Mouse (Mus musculus) E14TG2a.4 (cell line): ENCODE data around the gene Kcnrg.
"Not testable (repeated sequence)": the region's sequence is repeated elsewhere in the genome, so short reads cannot be mapped to it uniquely, and the experiment has no call there.

Experiments used
- H3K27me3 ChIP-seq: 2 replicates; pipeline ENCODE4 v1.6.1; 2014; ENCODE audit warnings: low read length, control low read depth; ENCODE audit not compliant: insufficient read depth
- H3K36me3 ChIP-seq: 2 replicates; pipeline ENCODE4 v1.6.1; 2014; ENCODE audit warnings: low read length, control low read depth; ENCODE audit not compliant: insufficient read depth
- H3K4me1 ChIP-seq: replicated peaks from 2 replicates; pipeline ENCODE4 v1.6.1; 2014; ENCODE audit warnings: low read depth, low read length, control low read depth
- H3K4me3 ChIP-seq: replicated peaks from 2 replicates; pipeline ENCODE4 v1.5.1; 2014; ENCODE audit warnings: mild to moderate bottlenecking, low read length
- H3K9me3 ChIP-seq: 2 replicates; pipeline ENCODE4 v1.6.1; 2014; ENCODE audit warnings: low read length, control low read depth
- CTCF ChIP-seq: conservative IDR thresholded peaks from 2 replicates; pipeline ENCODE4 v1.5.1; 2014; ENCODE audit warnings: low read length
- NANOG ChIP-seq: IDR thresholded peaks from 2 replicates; pipeline ENCODE4 v1.6.1; 2014; ENCODE audit warnings: borderline replicate concordance, low read length, mixed read lengths
- POU5F1 ChIP-seq: IDR thresholded peaks from 2 replicates; pipeline ENCODE4 v1.6.1; 2014; ENCODE audit warnings: low read length, borderline replicate concordance

Kcnrg gene

DNA sequence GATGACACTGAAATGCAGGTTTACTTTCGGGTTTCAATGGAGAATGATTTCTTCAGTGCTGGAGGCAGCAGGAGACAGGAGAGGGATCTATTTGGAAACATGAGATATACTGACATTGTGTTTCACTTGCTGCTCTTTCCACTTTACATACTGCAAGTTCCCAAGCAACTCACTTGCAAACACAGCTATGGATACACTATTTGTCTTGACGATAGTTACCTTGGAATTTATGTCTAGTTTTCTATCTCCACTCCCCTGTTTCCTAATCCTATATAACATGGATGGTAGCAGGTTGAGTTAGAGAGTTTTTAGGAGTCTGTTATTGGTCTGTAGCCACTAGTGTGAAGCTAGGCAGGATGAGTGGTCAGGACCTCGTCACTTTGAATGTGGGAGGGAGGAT is at the start of gene Kcnrg:
Gene Kcnrg (plus strand): TSS at position 301 of the 400 bp plus-strand sequence.
- Histone ChIP-seq H3K4me1 (peaks cover 55% of the 10 kb centered on the region), H3K9me3 (no peaks in the 10 kb centered on the region), H3K36me3 (peaks cover 42% of the 10 kb centered on the region), H3K27me3 (no peaks in the 10 kb centered on the region), H3K4me3 (no peak within 1 kb of the TSS)
- TF ChIP-seq POU5F1 (no peak), NANOG (no peak), CTCF (no peak)

DNA sequence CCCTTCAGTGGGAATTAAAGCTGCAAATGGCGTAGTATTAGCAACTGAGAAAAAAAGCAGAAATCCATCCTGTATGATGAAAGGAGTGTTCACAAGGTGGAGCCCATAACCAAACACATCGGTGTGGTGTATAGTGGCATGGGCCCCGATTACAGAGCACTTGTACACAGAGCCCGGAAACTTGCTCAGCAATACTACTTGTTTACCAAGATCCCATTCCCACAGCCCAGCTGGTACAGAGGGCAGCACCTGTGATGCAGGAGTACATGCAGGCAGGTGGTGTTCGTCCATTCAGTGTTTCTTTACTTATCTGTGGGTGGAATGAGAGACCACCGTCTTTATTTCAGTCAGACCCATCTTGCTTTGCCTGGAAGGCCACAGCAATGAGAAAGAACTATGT is 48.4 kb upstream of the Kcnrg start:
- Histone ChIP-seq H3K9me3 (peaks cover 5% of the 10 kb centered on the region; the same call in 1 of the 2 replicates), H3K4me3 (no peak overlapping the region), H3K4me1 (peaks cover 18% of the 10 kb centered on the region), H3K36me3 (no peaks in the 10 kb centered on the region), H3K27me3 (peaks cover 15% of the 10 kb centered on the region)
- TF ChIP-seq CTCF, result no peak

- Histone ChIP-seq H3K27me3 (peaks cover 15% of the 10 kb centered on the region), H3K36me3 (no peaks in the 10 kb centered on the region), H3K4me3 (no peak overlapping the region), H3K4me1 (peaks cover 18% of the 10 kb centered on the region), H3K9me3 (peaks cover 5% of the 10 kb centered on the region; the same call in 1 of the 2 replicates)
- TF ChIP-seq POU5F1, result no peak
- TF ChIP-seq NANOG, result no peak
- no peak for TF ChIP-seq CTCF
Measured at GRCm38 (mm10) chr14:61559856-61560255, 47.4 kb upstream of the Kcnrg start.

DNA sequence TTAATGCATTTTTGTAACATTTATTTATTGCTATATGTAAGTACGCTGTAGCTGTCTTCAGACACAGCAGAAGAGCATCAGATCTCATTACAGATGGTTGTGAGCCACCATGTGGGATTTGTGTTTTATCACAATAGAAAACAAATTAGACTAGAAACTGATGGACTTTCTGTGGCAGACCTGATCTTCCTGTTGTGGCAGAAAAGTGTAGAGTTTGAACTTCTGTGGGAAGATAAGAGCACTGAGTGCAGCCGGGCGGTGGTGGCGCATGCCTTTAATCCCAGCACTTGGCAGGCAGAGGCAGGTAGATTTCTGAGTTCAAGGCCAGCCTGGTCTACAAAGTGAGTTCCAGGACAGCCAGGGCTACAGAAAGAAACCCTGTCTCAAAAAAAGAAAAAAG is 41.0 kb upstream of the Kcnrg start:
- not testable (repeated sequence) for H3K36me3 ChIP-seq, H3K4me3 ChIP-seq, H3K9me3 ChIP-seq, H3K4me1 ChIP-seq, H3K27me3 ChIP-seq

GRCm38 (mm10) chr14:61569344-61569743 is 37.9 kb upstream of the Kcnrg start:
- no peaks in the 10 kb centered on the region for H3K4me1 ChIP-seq
- H3K4me3 ChIP-seq, result no peak overlapping the region

DNA sequence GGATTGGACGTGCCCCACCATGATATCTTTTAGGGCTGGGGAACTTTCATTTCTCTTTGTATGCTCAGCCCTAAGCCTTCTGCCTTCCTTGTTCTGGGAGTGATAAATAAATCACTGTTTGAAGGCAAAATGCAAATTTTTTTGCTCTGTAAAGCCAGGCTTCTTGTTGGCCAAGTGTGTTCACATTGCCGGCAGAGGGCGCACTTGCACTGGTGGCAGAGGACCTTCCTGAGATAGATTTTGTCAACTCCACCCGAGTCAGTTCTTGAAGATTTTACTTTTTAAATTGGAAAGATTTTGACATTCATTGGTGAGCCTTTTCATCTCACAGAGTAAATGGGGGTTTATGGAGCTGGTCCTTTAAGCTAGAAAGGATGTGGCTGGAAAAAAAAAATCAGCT is 35.9 kb upstream of the Kcnrg start:
- Histone ChIP-seq H3K36me3 (no peaks in the 10 kb centered on the region), H3K27me3 (no peaks in the 10 kb centered on the region; the same call in 1 of the 2 replicates), H3K9me3 (no peaks in the 10 kb centered on the region), H3K4me1 (0 out of 2 replicates have a peak, but pooled peaks cover 2% of the 10 kb centered on the region), H3K4me3 (no peak overlapping the region)
- TF ChIP-seq NANOG (no peak), CTCF (peak; percentile 90), POU5F1 (no peak)

More at GRCm38 (mm10) chr14:61569344-61569743, 37.9 kb upstream of the Kcnrg start:
- TF ChIP-seq POU5F1 (no peak), NANOG (no peak), CTCF (no peak)
- Histone ChIP-seq H3K27me3 (no peaks in the 10 kb centered on the region; the same call in 1 of the 2 replicates), H3K9me3 (no peaks in the 10 kb centered on the region), H3K36me3 (no peaks in the 10 kb centered on the region)

- no peaks in the 10 kb centered on the region; the same call in 1 of the 2 replicates for H3K27me3 ChIP-seq
- no peak for TF ChIP-seq POU5F1
- no peak for TF ChIP-seq NANOG
- TF ChIP-seq CTCF, result no peak
- H3K4me3 ChIP-seq, result no peak overlapping the region
- no peaks in the 10 kb centered on the region for H3K9me3 ChIP-seq
- H3K4me1 ChIP-seq, result 0 out of 2 replicates have a peak, but pooled peaks cover 2% of the 10 kb centered on the region
- H3K36me3 ChIP-seq, result no peaks in the 10 kb centered on the region
Measured at GRCm38 (mm10) chr14:61572131-61572530, 35.1 kb upstream of the Kcnrg start.

- Histone ChIP-seq H3K27me3 (no peaks in the 10 kb centered on the region; the same call in 1 of the 2 replicates), H3K9me3 (peaks cover 6% of the 10 kb centered on the region), H3K4me1 (0 out of 2 replicates have a peak, but pooled peaks cover 2% of the 10 kb centered on the region), H3K36me3 (no peaks in the 10 kb centered on the region), H3K4me3 (no peak overlapping the region)
- TF ChIP-seq CTCF (no peak), NANOG (no peak), POU5F1 (no peak)
Measured at GRCm38 (mm10) chr14:61575066-61575465, 32.2 kb upstream of the Kcnrg start.

GRCm38 (mm10) chr14:61575941-61576340 is 31.3 kb upstream of the Kcnrg start:
- Histone ChIP-seq H3K9me3 (peaks cover 9% of the 10 kb centered on the region), H3K4me1 (0 out of 2 replicates have a peak, but pooled peaks cover 2% of the 10 kb centered on the region), H3K36me3 (no peaks in the 10 kb centered on the region), H3K27me3 (no peaks in the 10 kb centered on the region; the same call in 1 of the 2 replicates), H3K4me3 (no peak overlapping the region)
- TF ChIP-seq CTCF (no peak), NANOG (no peak), POU5F1 (no peak)
